Comparison of ENCODE assay signal across 14 mouse cellular contexts in genomic region chr13:75544728-75545127, GRCm38 (mm10).
"Had no signal": no experiment of that assay in that cellular context is flagged by ENCODE, and none has a peak within 500 bp of the region (broad histone marks: within the 10 kb centered on the region; RNA-seq: fewer than 3 reads in every experiment).

No protein-coding gene starts in this region.

- ATAC-seq: hindbrain, postnatal 0 days; lung, postnatal 0 days had no signal

- H3K27me3 ChIP-seq: limb, embryonic 12.5 days; liver, embryonic 15.5 days; neural tube, embryonic 15.5 days had no signal

- DNase-seq: liver; lung, adult 2 months; lung, postnatal 36 days; midbrain, embryonic 14.5 days; right cerebral cortex, adult 18-20 months; right cerebral cortex, postnatal 25 days; thymus, postnatal 36 days had no signal

- H3K27ac ChIP-seq: hindbrain, postnatal 0 days; layer of hippocampus, adult 2 months; limb, embryonic 12.5 days; liver, embryonic 15.5 days; neural tube, embryonic 15.5 days had no signal

- H3K36me3 ChIP-seq: limb, embryonic 12.5 days; liver, embryonic 15.5 days; neural tube, embryonic 15.5 days had no signal

- H3K4me1 ChIP-seq: limb, embryonic 12.5 days; neural tube, embryonic 15.5 days had no signal

- H3K9ac ChIP-seq: limb, embryonic 12.5 days; liver, embryonic 15.5 days; neural tube, embryonic 15.5 days had no signal

- H3K4me2 ChIP-seq: limb, embryonic 12.5 days; liver, embryonic 15.5 days; neural tube, embryonic 15.5 days had no signal

- H3K9me3 ChIP-seq: limb, embryonic 12.5 days; liver, embryonic 15.5 days; neural tube, embryonic 15.5 days had no signal

- H3K4me3 ChIP-seq: layer of hippocampus, adult 2 months; limb, embryonic 12.5 days; liver, embryonic 15.5 days; myocyte; neural tube, embryonic 15.5 days had no signal
